Mouse (Mus musculus) brain, embryonic 14.5 days (tissue): ENCODE data around the gene Naa60. TPM values are rescaled to one million over a fixed set of nuclear protein-coding genes. Genes with fewer than 3 reads are reported as not detected.
A peak's percentile ranks its signal among the peaks of the same experiment; 100 is the strongest.

Source experiments
- DNase-seq: peaks from one replicate; pipeline ENCODE4 v3.0.0-alpha.2; 2011; ENCODE audit warnings: low read depth
- CTCF ChIP-seq: fragments of 200-500 bp; IDR thresholded peaks from 2 replicates; pipeline ENCODE4 v1.5.1; 2012; ENCODE audit warnings: inconsistent platforms, mild to moderate bottlenecking, moderate library complexity, borderline replicate concordance; ENCODE audit not compliant: insufficient read depth, insufficient read length; ENCODE audit errors: extremely low read depth
- POLR2A ChIP-seq: fragments of 200-500 bp; IDR thresholded peaks from 2 replicates; pipeline ENCODE4 v1.6.1; 2012; ENCODE audit warnings: mild to moderate bottlenecking, inconsistent platforms, borderline replicate concordance; ENCODE audit not compliant: poor library complexity, insufficient read depth, insufficient read length, severe bottlenecking; ENCODE audit errors: extremely low read depth
- polyA plus RNA-seq: library from polyadenylated mRNA; depleted of rRNA; stranded (reverse); fragments of >200 nt; gene quantifications from 2 replicates; pipeline ENCODE4 v1.2.3, GENCODE M21; 2012

The Naa60 gene
- polyA plus RNA-seq, 1 experiment: 84.8 TPM

- TF ChIP-seq CTCF (no peak), POLR2A (no peak)
- no peak for DNase-seq
Observed at GRCm38 (mm10) chr16:3895173-3895792, 23.1 kb downstream of the Naa60 start.

GRCm38 (mm10) chr16:3896046-3896445, 23.9 kb downstream of the Naa60 start:
- TF ChIP-seq CTCF (no peak), POLR2A (no peak)

GRCm38 (mm10) chr16:3896553-3896952, 24.4 kb downstream of the Naa60 start:
- TF ChIP-seq CTCF: no peak
- no peak for TF ChIP-seq POLR2A
- no peak for DNase-seq

More at GRCm38 (mm10) chr16:3896046-3896445, 23.9 kb downstream of the Naa60 start:
- DNase-seq: no peak

DNA sequence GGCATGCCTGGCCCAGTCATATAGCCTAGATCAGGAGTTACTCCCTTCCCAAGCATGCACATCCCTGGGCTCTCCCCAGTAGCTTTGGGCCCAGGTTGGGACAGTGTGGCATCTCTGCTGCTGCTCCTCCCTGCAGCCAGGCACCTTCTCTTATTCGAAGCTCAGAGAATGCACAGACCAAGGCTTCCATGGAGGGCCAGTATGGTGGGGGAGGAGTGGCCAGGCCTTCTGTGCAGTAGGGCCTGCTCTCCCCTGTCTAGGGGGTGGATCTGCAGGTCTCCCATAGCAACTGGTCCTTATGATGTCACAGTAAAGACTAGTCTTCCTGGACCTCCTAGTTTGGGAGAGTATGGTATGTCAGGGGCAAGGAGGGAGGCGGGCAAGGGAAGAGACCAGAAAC, 35.3 kb downstream of the Naa60 start:
- no peak for TF ChIP-seq POLR2A
- TF ChIP-seq CTCF: no peak
- no peak for DNase-seq

DNA sequence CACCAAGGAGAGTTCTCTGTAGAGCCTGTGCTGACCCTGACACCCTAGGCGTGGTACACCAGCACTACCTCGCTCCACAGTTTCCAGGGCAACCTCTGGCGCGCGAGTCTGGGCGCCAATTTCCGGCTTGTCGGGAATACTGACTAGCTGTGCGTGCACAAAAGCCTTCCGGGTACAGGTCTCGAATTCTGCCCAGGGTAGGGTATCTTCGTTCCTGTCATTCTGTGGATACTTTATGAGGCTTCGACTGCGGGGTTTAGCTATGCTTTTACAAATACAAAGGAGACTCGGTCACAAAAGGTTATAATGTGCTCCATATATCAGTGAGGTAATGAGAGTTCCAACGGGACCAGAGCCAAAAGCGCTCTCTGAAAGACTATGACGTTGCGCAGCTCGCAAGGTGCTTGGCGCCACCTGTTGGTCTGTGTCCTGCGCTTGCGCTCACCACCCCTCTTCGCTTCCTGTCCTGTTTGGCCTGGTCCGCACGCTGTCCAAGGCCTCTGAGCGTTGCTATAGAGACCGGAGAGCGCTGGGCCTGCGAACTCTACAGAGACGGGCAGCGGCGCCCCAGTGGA, 36.4 kb downstream of the Naa60 start, which contains the start of the genes 1700037C18Rik and Cluap1:
1700037C18Rik (minus strand) TSS at position 153 of the 575 bp plus-strand sequence.
Cluap1 (plus strand) TSS at position 265 of the 575 bp plus-strand sequence.
- TF ChIP-seq POLR2A (peak; percentile 43; the same call in 1 of the 2 replicates), CTCF (peak; percentile 58)

GRCm38 (mm10) chr16:3909118-3909517, 36.9 kb downstream of the Naa60 start:
- TF ChIP-seq CTCF (no peak), POLR2A (0 out of 2 replicates have a peak, but pooled peaks have one; percentile 5)
- DNase-seq: no peak

More for the DNA sequence above, 36.4 kb downstream of the Naa60 start, which contains the start of the genes 1700037C18Rik and Cluap1:
- peak; percentile 97 for DNase-seq

- TF ChIP-seq POLR2A: no peak
- no peak for TF ChIP-seq CTCF
- DNase-seq: no peak
Observed at GRCm38 (mm10) chr16:3920756-3921155, 48.6 kb downstream of the Naa60 start.

DNA sequence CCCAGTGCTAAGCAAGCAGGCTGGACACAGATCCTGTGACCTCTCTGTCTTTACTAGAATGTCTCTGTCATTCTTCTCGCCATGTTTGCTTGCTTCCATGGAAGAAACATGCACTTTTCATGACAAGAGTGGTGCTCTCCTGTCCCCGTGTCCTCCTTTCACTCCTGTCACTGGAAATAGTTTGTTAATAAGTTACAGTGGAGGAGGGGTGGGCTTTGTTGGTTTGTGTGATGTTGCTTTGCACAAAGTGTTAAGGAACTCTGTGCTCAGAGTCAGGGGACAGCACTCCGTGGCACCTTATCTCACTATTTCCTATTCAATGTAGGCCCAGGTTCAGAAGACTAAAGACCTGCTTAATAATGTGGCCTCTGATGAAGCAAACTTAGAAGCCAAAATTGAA, 51.3 kb downstream of the Naa60 start:
- no peak for TF ChIP-seq POLR2A
- no peak for TF ChIP-seq CTCF
- DNase-seq: no peak

GRCm38 (mm10) chr16:3923966-3924365, 51.8 kb downstream of the Naa60 start:
- TF ChIP-seq POLR2A (no peak), CTCF (no peak)
- no peak for DNase-seq

GRCm38 (mm10) chr16:3928582-3928981, 56.4 kb downstream of the Naa60 start:
- no peak for DNase-seq
- TF ChIP-seq POLR2A (no peak), CTCF (no peak)

DNA sequence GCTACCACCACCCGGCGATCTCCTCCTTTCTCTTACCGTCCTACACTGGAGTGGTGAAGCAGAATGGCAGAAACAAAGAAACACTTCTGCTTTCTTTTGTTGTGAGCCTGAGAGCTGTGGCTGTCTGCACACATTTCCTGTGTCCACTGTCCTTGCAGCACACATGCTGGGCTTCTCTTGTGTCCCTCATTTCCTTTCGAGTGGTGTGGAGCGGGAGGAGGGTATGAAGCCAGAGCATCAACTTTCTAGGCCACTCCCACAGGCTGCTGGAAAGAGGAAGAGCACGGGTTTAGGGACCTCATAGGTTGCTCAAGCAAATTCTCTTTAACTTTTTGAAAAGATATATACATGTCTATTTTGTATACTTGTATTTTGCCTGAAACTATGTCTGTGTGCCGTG, 57.0 kb downstream of the Naa60 start:
- TF ChIP-seq CTCF (no peak), POLR2A (no peak)
- peak; percentile 1 for DNase-seq

DNA sequence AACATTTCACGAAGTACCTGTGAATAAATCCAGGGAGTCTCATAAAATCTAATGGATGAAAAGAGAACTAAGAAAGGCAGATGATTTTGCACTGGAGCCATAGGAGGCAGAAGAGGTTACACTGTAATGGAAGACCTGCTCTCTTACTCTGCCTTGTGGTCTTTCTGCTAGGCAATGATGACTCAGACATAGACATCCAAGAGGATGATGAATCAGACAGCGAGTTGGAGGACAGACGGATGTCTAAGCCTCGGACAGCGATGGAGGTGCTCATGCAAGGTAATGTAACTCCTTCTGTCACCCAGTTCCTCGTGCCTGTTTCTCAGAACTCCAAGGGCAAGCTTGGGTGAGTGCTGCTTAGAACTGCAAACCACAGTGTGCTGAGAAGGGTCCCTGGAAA, 61.4 kb downstream of the Naa60 start:
- no peak for DNase-seq
- TF ChIP-seq CTCF (no peak), POLR2A (no peak)

- TF ChIP-seq CTCF (no peak), POLR2A (no peak)
- DNase-seq: no peak
Observed at GRCm38 (mm10) chr16:3934091-3934490, 61.9 kb downstream of the Naa60 start.

GRCm38 (mm10) chr16:3934701-3935100, 62.5 kb downstream of the Naa60 start:
- TF ChIP-seq CTCF (no peak), POLR2A (no peak)
- DNase-seq: no peak
